Mouse (Mus musculus) ES-Bruce4 (cell line): ENCODE measurements at regions not wholly inside any gene's neighbourhood (a gene's known extent, or its start where the extent isn't known, plus 50 kb on each side); places are given as distances from the start of the nearest gene placed in this dataset.

Experiments
- CTCF ChIP-seq: IDR thresholded peaks from one replicate; pipeline ENCODE4 v1.8.1; 2011; ENCODE audit warnings: low read depth, low read length
- POLR2A ChIP-seq: IDR thresholded peaks from one replicate; pipeline ENCODE4 v1.8.1; 2011; ENCODE audit warnings: low read length; ENCODE audit not compliant: insufficient read depth

GRCm38 (mm10) chr4:89396020-89396419, 85.2 kb upstream of the Cdkn2b start:
- TF ChIP-seq POLR2A: no peak
- TF ChIP-seq CTCF: no peak
